Mouse (Mus musculus): Measurements from ENCODE around the gene Masp1.

Gene Masp1

GRCm38 (mm10) chr16:23403008-23403755 is 117.4 kb downstream of the Masp1 start:
- DNase-seq (ENCODE audit: low read depth in 1 of 2, low spot score in 2 of 2): peak; percentile 11 to 66

- DNase-seq (ENCODE audit: low read depth in 1 of 2, low spot score in 2 of 2): no peak
These were observed 118.7 kb downstream of the Masp1 start for GRCm38 (mm10) chr16:23401959-23402358.

GRCm38 (mm10) chr16:23401463-23401862 is 119.2 kb downstream of the Masp1 start:
- no peak for DNase-seq (ENCODE audit: low read depth in 1 of 2, low spot score in 2 of 2)

Measured in monocyte, adult 2 months (primary cell).